Mouse (Mus musculus) neural tube, embryonic 13.5 days (tissue): ENCODE measurements around the gene Foxr1. TPM values are rescaled to one million over a fixed set of nuclear protein-coding genes. Genes with fewer than 3 reads are reported as not detected.
"Not testable (repeated sequence)": the region's sequence is repeated elsewhere in the genome, so short reads cannot be mapped to it uniquely, and the experiment has no call there.

Experiments used
- ATAC-seq: fragments of 200-750 bp; cut with Nextera tagmentation; 2 replicates; pipeline ENCODE4 v1.8.0; 2017; ENCODE audit warnings: low read depth, mild to moderate bottlenecking, moderate TSS enrichment, moderate library complexity
- H3K27ac ChIP-seq: fragments of 300-500 bp; sonication (generic); replicated peaks from 2 replicates; pipeline ENCODE4 v1.5.1; 2015; ENCODE audit warnings: moderate library complexity, mild to moderate bottlenecking, inconsistent platforms
- H3K27me3 ChIP-seq: fragments of 300-500 bp; sonication (generic); 2 replicates; pipeline ENCODE4 v1.6.1; 2015; ENCODE audit warnings: mild to moderate bottlenecking, inconsistent platforms
- H3K36me3 ChIP-seq: fragments of 300-500 bp; sonication (generic); 2 replicates; pipeline ENCODE4 v1.6.1; 2015; ENCODE audit warnings: mild to moderate bottlenecking, inconsistent platforms
- H3K4me1 ChIP-seq: fragments of 300-500 bp; sonication (generic); replicated peaks from 2 replicates; pipeline ENCODE4 v1.6.1; 2015; ENCODE audit warnings: inconsistent platforms
- H3K4me2 ChIP-seq: fragments of 300-500 bp; sonication (generic); 2 replicates; pipeline ENCODE4 v1.6.1; 2015; ENCODE audit warnings: inconsistent platforms, mild to moderate bottlenecking, moderate library complexity
- H3K4me3 ChIP-seq: fragments of 300-500 bp; sonication (generic); 2 replicates; pipeline ENCODE4 v1.5.1; 2015; ENCODE audit warnings: mild to moderate bottlenecking, inconsistent platforms
- H3K9ac ChIP-seq: fragments of 300-500 bp; sonication (generic); 2 replicates; pipeline ENCODE4 v1.6.1; 2015; ENCODE audit warnings: moderate library complexity, mild to moderate bottlenecking, inconsistent platforms
- H3K9me3 ChIP-seq: fragments of 300-500 bp; sonication (generic); 2 replicates; pipeline ENCODE4 v1.6.1; 2016; ENCODE audit warnings: inconsistent platforms
- WGBS: fragments of 180-500 bp; shearing (Covaris S2); methylation state at CpG from one replicate; pipeline ENCODE4 v1.1.7; 2015; 5-methylcytosine and 5-hydroxymethylcytosine counted together
- polyA plus RNA-seq: library from polyadenylated mRNA; unstranded; fragments of >200 nt; fragmentation: Nextera tagmentation; extraction: Ambion mirVana; gene quantifications from 2 replicates; pipeline ENCODE4 v1.2.1, GENCODE M21; 2015

The Foxr1 gene
- polyA plus RNA-seq, 1 experiment from 2014 or later: not detected

DNA sequence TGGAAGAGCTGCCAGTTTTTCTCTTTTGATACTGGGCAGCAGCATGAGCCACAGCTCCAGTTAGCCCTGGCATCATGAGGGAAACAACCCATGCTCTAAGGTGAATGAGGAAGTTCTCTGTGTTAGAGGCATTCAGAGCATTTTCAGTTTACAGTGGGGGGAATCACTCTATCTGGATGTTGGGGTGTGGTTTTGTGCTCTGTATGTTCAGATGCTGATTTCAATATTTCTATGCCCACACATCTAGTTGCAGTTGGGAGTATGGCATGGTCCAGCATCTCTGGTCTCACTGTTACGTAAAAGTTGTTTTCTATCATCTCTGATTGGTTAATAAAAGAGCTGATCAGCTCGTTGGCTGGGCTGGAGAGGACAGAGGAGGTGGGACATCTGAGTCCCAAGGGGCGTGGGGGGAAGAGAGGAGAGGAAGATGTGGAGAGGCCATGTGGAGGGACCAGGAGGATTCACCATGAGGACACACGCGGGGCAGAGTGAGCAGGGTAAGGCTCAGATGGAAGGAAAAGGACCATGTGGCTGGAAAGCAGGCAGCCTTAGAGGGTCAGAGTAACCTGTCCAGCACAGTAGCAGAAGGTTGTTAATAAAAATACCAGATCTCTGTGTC is 20.5 kb downstream of the Foxr1 start:
- no peak overlapping the region for H3K4me2 ChIP-seq
- WGBS: 76% methylated on average over 5 of the region's 5 CpGs
- no peak overlapping the region for H3K4me3 ChIP-seq
- no peaks in the 10 kb centered on the region for H3K9me3 ChIP-seq
- H3K4me1 ChIP-seq: peaks cover 22% of the 10 kb centered on the region
- no peaks in the 10 kb centered on the region for H3K27me3 ChIP-seq
- peaks cover 8% of the 10 kb centered on the region; the same call in 1 of the 2 replicates for H3K36me3 ChIP-seq
- no peak overlapping the region for H3K9ac ChIP-seq
- no peak for ATAC-seq
- H3K27ac ChIP-seq: no peak overlapping the region

DNA sequence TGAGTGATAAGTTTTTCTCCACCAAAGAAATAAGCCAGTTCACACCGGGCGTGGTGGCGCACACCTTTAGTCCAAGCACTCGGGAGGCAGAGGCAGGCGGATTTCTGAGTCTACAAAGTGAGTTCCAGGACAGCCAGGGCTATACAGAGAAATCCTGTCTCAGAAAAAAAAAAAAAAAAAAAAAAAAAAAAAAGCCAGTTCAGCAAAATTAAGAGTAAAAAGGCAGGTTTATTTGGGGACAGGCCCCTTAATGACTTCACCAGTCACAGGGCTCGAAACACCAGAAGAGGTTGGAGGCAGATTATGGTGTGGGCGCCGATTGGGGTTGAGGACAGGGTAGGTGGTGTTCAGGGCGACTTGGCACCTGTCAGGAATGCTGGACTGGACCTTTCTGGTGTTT is 21.2 kb downstream of the Foxr1 start:
- not testable (repeated sequence) for H3K9ac ChIP-seq, H3K4me2 ChIP-seq, H3K9me3 ChIP-seq, H3K27ac ChIP-seq, H3K4me3 ChIP-seq, H3K27me3 ChIP-seq, ATAC-seq
- Histone ChIP-seq H3K36me3 (peaks cover 12% of the 10 kb centered on the region; the same call in 1 of the 2 replicates), H3K4me1 (peaks cover 22% of the 10 kb centered on the region)
- WGBS: 91% methylated on average over 9 of the region's 9 CpGs

DNA sequence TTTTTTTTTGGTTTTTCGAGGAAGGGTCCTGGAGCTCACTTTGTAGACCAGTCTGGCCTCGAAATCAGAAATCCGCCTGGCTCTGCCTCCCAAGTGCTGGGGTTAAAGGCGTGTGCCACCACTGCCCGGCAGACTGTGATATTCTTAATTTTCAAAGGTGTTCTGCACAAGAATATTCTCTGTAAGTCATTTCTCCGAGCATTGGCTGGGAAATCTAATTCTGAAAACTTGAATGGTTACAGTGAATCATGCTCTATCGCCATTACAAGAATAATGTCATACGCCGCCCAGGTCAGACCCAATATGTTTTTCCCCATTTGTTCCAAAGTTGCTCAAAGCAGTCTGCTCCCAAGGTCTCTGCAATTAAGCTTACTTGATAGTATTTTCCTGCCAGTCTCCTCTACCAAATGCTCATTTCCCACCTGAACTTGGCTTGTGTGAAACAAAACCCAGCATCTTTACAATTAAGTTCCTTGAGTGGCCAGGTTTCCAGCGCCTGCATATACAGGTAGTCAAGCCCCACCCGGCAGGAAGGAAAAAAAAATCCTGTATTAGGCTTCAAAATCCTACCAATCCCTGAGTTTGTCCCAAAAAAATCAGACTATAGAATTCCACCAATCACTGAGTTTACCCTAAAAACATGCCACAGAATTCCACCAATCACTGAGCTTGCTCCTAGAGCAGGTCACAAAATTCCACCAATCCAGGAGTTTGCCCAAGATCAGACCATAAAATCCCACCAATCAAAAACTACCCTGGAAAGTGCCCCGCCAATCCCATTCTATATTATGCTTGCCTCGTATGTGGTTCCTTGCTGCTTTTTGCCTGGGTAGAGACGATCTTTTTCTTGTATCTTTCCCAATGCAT is 22.2 kb downstream of the Foxr1 start, which contains the start of gene Ccdc84:
TSS of gene Ccdc84 (minus strand) at position 51 of the 867 bp plus-strand sequence.
- WGBS: 78% methylated on average over 14 of the region's 14 CpGs
- 0 out of 2 replicates have a peak, but pooled peaks have one; percentile 3 for ATAC-seq

DNA sequence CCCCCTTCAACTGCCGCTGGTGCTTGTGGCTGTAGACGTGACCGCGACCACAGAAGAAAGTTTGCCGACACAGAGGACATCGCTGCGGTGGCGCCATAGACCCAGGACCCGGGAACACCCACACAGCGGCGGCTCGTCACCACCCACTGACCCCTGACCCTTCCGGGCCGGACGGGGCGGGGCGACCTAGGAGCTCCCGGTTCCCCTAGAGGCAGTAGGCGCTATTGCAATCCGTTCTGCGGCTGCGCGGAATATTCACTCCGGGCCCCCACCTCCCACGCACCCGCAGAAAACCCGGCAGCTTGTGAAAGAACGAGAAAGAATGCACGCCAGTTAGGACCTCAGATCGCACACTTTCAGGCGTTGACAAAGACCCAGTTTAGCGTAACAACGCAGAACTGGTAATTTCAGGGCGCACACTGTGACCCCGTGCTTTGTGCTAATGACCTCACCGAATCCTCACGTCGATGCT is 23.0 kb downstream of the Foxr1 start:
- Histone ChIP-seq H3K36me3 (peaks cover 28% of the 10 kb centered on the region), H3K4me2 (peak overlapping the region; percentile 93), H3K9me3 (no peaks in the 10 kb centered on the region), H3K4me3 (peak overlapping the region; percentile 86), H3K27me3 (no peaks in the 10 kb centered on the region), H3K27ac (peak overlapping the region; percentile 87), H3K4me1 (peaks cover 22% of the 10 kb centered on the region), H3K9ac (peak overlapping the region; percentile 90)
- under 1% methylated on average over 38 of the region's 38 CpGs for WGBS
- peak; percentile 87 for ATAC-seq

More for the DNA sequence above, 22.2 kb downstream of the Foxr1 start, which contains the start of gene Ccdc84:
- H3K9ac ChIP-seq: peak within 1 kb of the TSS; percentile 90
- peak within 1 kb of the TSS; percentile 93 for H3K4me2 ChIP-seq
- peak within 1 kb of the TSS; percentile 87 for H3K27ac ChIP-seq
- H3K4me1 ChIP-seq: peaks cover 22% of the 10 kb centered on the region
- no peaks in the 10 kb centered on the region for H3K27me3 ChIP-seq
- H3K4me3 ChIP-seq: peak within 1 kb of the TSS; percentile 86
- H3K9me3 ChIP-seq: no peaks in the 10 kb centered on the region
- H3K36me3 ChIP-seq: peaks cover 20% of the 10 kb centered on the region

DNA sequence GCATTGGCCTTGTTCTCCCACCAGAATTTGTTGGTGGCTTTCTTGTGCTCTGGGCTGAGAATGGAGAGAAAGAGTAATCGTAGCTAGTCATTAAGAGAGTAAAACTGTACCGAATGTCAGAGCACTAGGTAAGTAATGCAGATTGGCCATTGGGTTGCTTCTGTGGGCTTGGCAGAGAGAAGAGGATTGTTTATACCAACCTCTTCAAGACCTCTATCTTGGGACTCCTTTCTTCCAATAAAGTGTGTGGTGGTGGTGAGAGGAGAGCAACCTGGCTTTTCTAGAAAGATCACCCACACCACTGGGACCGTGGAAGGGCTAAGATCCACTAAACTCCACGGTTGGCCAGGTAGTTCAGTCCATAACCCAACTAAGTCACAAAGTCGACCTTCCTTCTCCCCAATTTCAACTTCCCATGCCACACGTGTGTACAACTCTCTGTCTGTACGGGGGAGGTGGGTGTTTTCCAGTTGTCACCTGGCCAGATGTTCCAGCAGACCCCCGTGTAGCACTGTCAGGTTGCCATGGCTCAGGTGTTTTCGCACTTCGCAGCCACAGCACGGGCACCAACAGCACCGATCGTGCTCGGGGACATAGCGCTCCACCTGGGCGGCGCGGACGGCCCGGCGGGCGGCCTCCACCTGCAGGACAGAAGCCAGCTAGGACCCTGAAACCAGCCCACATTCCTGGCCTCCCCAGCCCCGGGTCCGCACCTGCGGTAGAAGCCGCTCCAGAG is 23.6 kb downstream of the Foxr1 start:
- peak overlapping the region; percentile 93 for H3K4me2 ChIP-seq
- H3K4me1 ChIP-seq: peaks cover 22% of the 10 kb centered on the region
- H3K27me3 ChIP-seq: no peaks in the 10 kb centered on the region
- peak; percentile 76 for ATAC-seq
- H3K4me3 ChIP-seq: peak overlapping the region; percentile 86
- H3K27ac ChIP-seq: peak overlapping the region; percentile 87
- peak overlapping the region; percentile 90 for H3K9ac ChIP-seq
- H3K9me3 ChIP-seq: no peaks in the 10 kb centered on the region
- 9% methylated on average over 26 of the region's 26 CpGs for WGBS
- peaks cover 34% of the 10 kb centered on the region for H3K36me3 ChIP-seq

DNA sequence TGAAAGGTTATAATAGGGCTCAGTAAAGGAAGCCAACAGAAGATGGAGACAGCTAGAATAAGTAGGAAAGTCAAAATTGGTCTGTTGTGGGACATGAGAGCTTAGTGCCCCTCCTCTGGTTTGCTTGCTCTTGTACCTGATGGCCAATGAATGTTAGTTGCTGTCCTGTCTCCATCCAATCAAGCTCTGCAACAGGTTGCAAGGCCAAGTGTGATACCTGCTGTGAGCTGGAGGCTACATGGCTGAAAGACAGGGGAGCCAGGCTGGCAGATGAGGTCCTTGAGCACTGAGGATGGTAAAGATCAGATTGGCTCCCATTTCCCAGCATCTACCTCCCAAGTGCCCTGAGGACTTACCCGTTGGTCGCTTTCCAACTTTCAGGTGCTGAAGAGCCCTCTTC is 28.2 kb downstream of the Foxr1 start:
- no peak overlapping the region for H3K4me2 ChIP-seq
- H3K4me3 ChIP-seq: no peak overlapping the region
- no peak overlapping the region for H3K27ac ChIP-seq
- H3K27me3 ChIP-seq: no peaks in the 10 kb centered on the region
- no peaks in the 10 kb centered on the region for H3K9me3 ChIP-seq
- H3K36me3 ChIP-seq: peaks cover 71% of the 10 kb centered on the region
- no peak overlapping the region for H3K9ac ChIP-seq
- ATAC-seq: no peak
- 93% methylated on average over 2 of the region's 2 CpGs for WGBS
- peaks cover 26% of the 10 kb centered on the region for H3K4me1 ChIP-seq

DNA sequence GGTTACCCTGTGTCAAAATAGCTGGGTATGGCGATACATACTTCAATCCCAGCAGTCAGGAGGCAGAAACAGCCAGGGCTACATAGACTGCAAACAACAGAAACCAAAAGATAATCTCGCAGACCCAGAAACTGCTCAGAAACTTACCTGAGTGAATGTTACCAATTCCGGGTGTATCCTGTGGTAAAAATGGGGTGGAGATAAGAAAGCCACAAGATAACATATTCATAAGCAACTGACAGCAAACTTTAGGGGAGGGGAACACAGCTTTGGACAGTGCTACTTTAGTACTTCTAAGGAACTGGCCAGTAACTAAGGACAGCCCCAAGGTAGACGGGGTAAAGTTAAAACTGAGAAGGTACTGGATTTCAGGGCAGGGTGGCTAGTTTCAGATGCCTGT is 28.6 kb downstream of the Foxr1 start:
- Histone ChIP-seq H3K9me3 (no peaks in the 10 kb centered on the region), H3K9ac (no peak overlapping the region), H3K4me1 (peaks cover 23% of the 10 kb centered on the region), H3K27ac (no peak overlapping the region), H3K4me2 (no peak overlapping the region), H3K4me3 (no peak overlapping the region), H3K27me3 (no peaks in the 10 kb centered on the region), H3K36me3 (peaks cover 71% of the 10 kb centered on the region)
- WGBS: 89% methylated on average over 4 of the region's 4 CpGs
- ATAC-seq: no peak

DNA sequence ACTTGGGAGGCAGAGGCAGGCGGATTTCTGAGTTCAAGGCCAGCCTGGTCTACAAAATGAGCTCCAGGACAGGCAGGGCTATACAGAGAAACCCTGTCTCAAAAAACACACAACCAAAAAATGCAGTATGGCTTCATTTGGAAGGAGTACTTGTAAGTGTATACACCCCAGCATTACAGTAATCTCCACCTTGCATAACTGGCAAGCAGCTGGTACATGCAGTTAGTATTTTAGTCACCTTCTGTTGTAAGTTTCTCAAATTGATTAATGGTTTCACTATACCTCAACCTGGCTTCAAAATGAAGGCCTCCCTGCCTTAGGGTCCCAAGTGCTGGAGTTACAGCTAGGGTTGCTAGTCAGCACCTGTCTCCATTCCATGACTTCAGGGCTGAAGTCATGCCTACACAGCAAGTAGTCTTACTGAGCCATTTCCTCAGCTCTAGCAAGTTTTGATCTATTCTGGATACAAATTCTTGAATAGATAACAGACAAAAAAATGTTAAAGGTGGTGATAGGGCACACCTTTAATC is 29.3 kb downstream of the Foxr1 start:
- no peak overlapping the region for H3K4me2 ChIP-seq
- peaks cover 19% of the 10 kb centered on the region for H3K4me1 ChIP-seq
- peaks cover 71% of the 10 kb centered on the region for H3K36me3 ChIP-seq
- no peaks in the 10 kb centered on the region for H3K27me3 ChIP-seq
- H3K9me3 ChIP-seq: no peaks in the 10 kb centered on the region
- H3K27ac ChIP-seq: no peak overlapping the region
- WGBS: 91% methylated on average over 1 of the region's 1 CpGs
- no peak overlapping the region for H3K4me3 ChIP-seq
- no peak overlapping the region for H3K9ac ChIP-seq
- no peak for ATAC-seq

DNA sequence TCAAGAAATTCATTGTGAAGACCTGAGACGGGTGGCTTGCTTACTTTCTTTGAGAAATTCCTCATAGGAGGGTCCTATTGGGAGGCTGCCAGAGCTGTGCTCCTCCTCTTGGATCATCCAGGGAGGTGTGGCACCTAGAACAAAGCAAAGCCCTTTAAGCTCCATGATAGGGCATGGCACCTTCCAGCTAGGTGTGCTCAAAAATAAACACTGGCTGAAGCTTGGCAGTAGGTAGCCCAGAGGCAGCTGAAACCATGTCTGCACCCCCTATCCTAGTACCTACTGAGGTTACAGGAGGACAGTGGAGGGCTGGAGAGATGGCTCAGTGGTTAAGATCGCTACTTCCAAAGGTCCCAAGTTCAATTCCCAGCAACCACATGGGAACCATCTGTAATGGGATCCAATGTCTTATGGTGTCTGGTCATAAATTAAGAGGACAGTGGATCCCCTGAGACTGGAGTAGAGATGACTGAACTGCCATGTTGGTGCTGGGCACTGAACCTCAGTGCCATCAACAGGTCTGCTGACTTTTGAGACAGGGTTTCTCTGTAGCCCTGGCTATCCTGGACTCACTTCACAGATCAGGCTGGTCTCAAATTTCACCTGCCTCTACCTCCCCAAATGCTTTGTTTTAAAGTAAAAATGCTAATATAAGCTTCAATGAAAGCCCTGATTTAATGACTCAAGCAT is 30.1 kb downstream of the Foxr1 start:
- no peak overlapping the region for H3K4me3 ChIP-seq
- peaks cover 65% of the 10 kb centered on the region for H3K36me3 ChIP-seq
- ATAC-seq: no peak
- H3K9ac ChIP-seq: no peak overlapping the region
- H3K9me3 ChIP-seq: no peaks in the 10 kb centered on the region
- no peak overlapping the region for H3K27ac ChIP-seq
- 87% methylated on average over 2 of the region's 2 CpGs for WGBS
- no peaks in the 10 kb centered on the region for H3K27me3 ChIP-seq
- peaks cover 21% of the 10 kb centered on the region for H3K4me1 ChIP-seq
- H3K4me2 ChIP-seq: no peak overlapping the region

DNA sequence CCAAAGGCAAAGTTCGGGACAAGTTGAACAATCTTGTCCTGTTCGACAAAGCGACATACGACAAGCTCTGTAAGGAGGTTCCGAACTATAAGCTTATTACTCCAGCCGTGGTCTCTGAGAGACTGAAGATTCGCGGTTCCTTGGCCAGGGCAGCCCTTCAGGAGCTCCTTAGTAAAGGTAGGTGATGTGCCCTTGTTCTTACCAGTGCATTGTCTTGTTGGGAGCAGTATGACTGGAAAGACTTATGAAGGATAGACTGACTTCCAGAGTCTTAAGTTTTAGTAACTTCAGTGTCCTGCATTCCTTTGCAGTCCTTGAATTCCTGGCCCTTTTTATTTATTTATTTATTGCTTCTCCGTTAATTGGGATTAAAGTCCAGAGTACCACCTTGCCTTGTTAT is 32.2 kb downstream of the Foxr1 start:
- not testable (repeated sequence) for ATAC-seq, H3K27me3 ChIP-seq, H3K9me3 ChIP-seq, H3K27ac ChIP-seq
- Histone ChIP-seq H3K4me3 (peak overlapping the region; percentile 78), H3K36me3 (peaks cover 69% of the 10 kb centered on the region), H3K9ac (0 out of 2 replicates have a peak overlapping the region, but pooled peaks have one; percentile 85), H3K4me2 (peak overlapping the region; percentile 86), H3K4me1 (peaks cover 31% of the 10 kb centered on the region)
- 86% methylated on average over 9 of the region's 9 CpGs for WGBS

DNA sequence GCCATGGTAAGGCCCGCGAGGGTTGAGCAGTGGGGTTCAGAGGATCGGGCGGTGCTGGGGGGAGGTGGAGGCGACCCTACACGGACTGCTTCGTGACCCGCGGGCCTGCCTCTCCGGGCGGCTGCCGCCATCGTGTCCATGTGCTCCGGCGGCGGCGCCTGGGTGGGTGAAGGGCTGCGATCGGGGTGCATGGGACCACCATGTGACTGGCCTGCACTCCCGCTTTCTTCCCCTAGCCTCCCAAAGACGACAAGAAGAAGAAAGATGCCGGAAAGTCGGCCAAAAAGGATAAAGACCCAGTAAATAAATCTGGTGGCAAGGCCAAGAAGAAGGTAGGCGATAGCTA is 33.2 kb downstream of the Foxr1 start:
- peaks cover 35% of the 10 kb centered on the region for H3K4me1 ChIP-seq
- H3K9me3 ChIP-seq: no peaks in the 10 kb centered on the region
- peaks cover 70% of the 10 kb centered on the region for H3K36me3 ChIP-seq
- no peaks in the 10 kb centered on the region for H3K27me3 ChIP-seq
- WGBS: under 1% methylated on average over 24 of the region's 24 CpGs
- peak overlapping the region; percentile 86 for H3K4me2 ChIP-seq
- H3K4me3 ChIP-seq: peak overlapping the region; percentile 78
- peak overlapping the region; percentile 85 for H3K9ac ChIP-seq
- no peak; the same call in 1 of the 2 replicates for ATAC-seq
- H3K27ac ChIP-seq: peak overlapping the region; percentile 97
